Mouse (Mus musculus): ENCODE results near the gene Adh6a. TPM values are rescaled to one million over a fixed set of nuclear protein-coding genes. Genes with fewer than 3 reads are reported as not detected.

Adh6a gene
- total and polyA plus RNA-seq, 3 experiments: 1.5 TPM; not detected in 2

DNA sequence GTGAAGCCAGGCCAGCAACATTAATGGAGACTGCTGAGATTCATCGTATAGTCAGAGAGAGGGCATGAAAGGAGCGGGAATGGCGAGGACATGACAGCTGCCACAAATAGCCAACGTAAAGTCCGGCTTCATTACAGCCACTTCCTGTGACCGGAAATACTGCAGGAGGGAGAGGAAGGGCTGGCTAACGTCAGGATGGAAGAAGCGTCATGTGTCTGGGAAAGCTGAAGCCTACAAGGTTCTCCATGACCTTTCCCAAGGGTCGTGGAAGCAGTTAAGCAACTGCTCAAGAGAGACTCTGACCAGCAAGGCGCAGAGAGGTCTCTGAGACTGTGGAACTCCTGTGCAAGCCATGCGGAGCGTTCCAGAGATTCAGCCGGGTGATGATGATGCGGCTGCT, 28.4 kb downstream of the Adh6a start, which contains the start of gene Adh6b:
Gene Adh6b (plus strand): TSS at position 305 of the 400 bp plus-strand sequence.
- Histone ChIP-seq H3K9me3 (replicated peaks; ENCODE audit: insufficient read depth, low read length) (no peaks in the 10 kb centered on the region), H3K4me1 (ENCODE audit: control insufficient read depth in 1 of 2, insufficient read depth in 2 of 2, low read length in 2 of 2) (no peaks in the 10 kb centered on the region), H3K9ac (ENCODE audit: control insufficient read depth, low read depth, low read length, poor library complexity, severe bottlenecking) (no peak within 1 kb of the TSS), H3K36me3 (ENCODE audit: control insufficient read depth in 1 of 2, insufficient read depth in 2 of 2, low read length in 2 of 2) (no peaks in the 10 kb centered on the region), H3K4me3 (ENCODE audit: control insufficient read depth in 1 of 2, insufficient read depth in 1 of 2, low read depth in 2 of 2, low read length in 2 of 2) (no peak within 1 kb of the TSS), H3K79me2 (ENCODE audit: control insufficient read depth, insufficient read depth, low read length, poor library complexity) (no peaks in the 10 kb centered on the region), H3K27me3 (ENCODE audit: control insufficient read depth in 1 of 2, insufficient read depth in 2 of 2, low read length in 2 of 2) (peaks cover 3 to 4% of the 10 kb centered on the region in 2 experiments; a peak in 3 of 4 replicates), H3K27ac (ENCODE audit: control insufficient read depth, low read depth, low read length) (no peak within 1 kb of the TSS)
- no peak for DNase-seq (ENCODE audit: low read depth, low spot score)
- no peak for TF ChIP-seq SMC3 (IDR thresholded peaks at IDR 0.05; ENCODE audit: low read depth, low read length)
- TF ChIP-seq KAT2A (conservative IDR thresholded peaks at IDR 0.05; ENCODE audit: low read depth, low read length): no peak
- no peak for TF ChIP-seq BHLHE40 (IDR thresholded peaks at IDR 0.05; ENCODE audit: borderline replicate concordance, low read depth, low read length)

DNA sequence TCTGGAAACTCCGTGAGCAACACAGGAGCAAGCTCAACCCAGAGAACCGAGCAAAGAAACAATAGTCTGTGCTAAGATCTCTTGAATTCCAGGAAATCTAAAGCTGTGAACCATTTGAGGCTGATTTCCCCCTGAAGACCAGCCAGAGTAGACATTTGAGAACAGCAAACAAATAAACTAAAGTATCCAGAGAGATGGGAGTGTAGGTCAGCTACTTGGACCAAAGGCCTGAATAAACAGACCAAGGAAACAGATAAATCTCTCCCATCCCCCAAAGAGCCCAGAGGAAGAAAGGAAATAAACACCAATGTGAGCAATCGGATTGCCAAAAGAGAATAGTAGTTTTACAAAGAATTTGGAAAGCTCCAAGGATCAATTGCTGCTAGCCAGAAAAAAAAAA, 34.0 kb downstream of the Adh6a start:
- Histone ChIP-seq H3K9me3 (replicated peaks; ENCODE audit: insufficient read depth, low read length) (no peaks in the 10 kb centered on the region), H3K27ac (ENCODE audit: control insufficient read depth, low read depth, low read length) (no peak overlapping the region)
- no peak for TF ChIP-seq TBP (IDR thresholded peaks at IDR 0.05; ENCODE audit: low read depth, low read length)
- TF ChIP-seq CHD2 (IDR thresholded peaks at IDR 0.05; ENCODE audit: low read length): no peak
- TF ChIP-seq POLR2AphosphoS2 (IDR thresholded peaks at IDR 0.05; ENCODE audit: low read length): no peak
- TF ChIP-seq GATA1 (IDR thresholded peaks at IDR 0.05; ENCODE audit: low read depth, low read length): no peak
- TF ChIP-seq RAD21 (IDR thresholded peaks at IDR 0.05; ENCODE audit: low read depth, low read length): no peak
- TF ChIP-seq EP300 (IDR thresholded peaks at IDR 0.05; ENCODE audit: low read depth in 1 of 2, low read length in 2 of 2): no peak
- no peak for TF ChIP-seq GABPA (IDR thresholded peaks at IDR 0.05; ENCODE audit: low read depth, low read length)
- TF ChIP-seq NRF1 (IDR thresholded peaks at IDR 0.05; ENCODE audit: insufficient read depth, low read depth, low read length, poor library complexity, severe bottlenecking): no peak
- TF ChIP-seq MXI1 (IDR thresholded peaks at IDR 0.05; ENCODE audit: low read depth, low read length): no peak
- TF ChIP-seq MYC (IDR thresholded peaks at IDR 0.05; ENCODE audit: low read depth, low read length): no peak
- TF ChIP-seq SMC3 (IDR thresholded peaks at IDR 0.05; ENCODE audit: low read depth, low read length): no peak
- TF ChIP-seq UBTF (IDR thresholded peaks at IDR 0.05; ENCODE audit: borderline replicate concordance, insufficient read depth, low read depth, low read length): no peak
- no peak for TF ChIP-seq ZC3H11A (IDR thresholded peaks at IDR 0.05; ENCODE audit: low read depth, low read length)
- no peak for TF ChIP-seq E2F4 (IDR thresholded peaks at IDR 0.05; ENCODE audit: borderline replicate concordance, low read depth, low read length)
- no peak for TF ChIP-seq CTCF (IDR thresholded peaks at IDR 0.05 in 2 of 3, conservative IDR thresholded peaks at IDR 0.05 in 1 of 3; ENCODE audit: control insufficient read depth in 1 of 3, insufficient read depth in 1 of 3, low read depth in 2 of 3, low read length in 3 of 3, poor library complexity in 1 of 3, severe bottlenecking in 1 of 3)
- no peak for TF ChIP-seq JUND (IDR thresholded peaks at IDR 0.05; ENCODE audit: low read depth, low read length)
- no peak for TF ChIP-seq RCOR1 (IDR thresholded peaks at IDR 0.05; ENCODE audit: low read depth, low read length)

More for the DNA sequence above, 34.0 kb downstream of the Adh6a start:
- no peaks in the 10 kb centered on the region for H3K36me3 ChIP-seq (ENCODE audit: control insufficient read depth in 1 of 2, insufficient read depth in 2 of 2, low read length in 2 of 2)
- DNase-seq (ENCODE audit: low read depth, low spot score): no peak
- H3K9ac ChIP-seq (ENCODE audit: control insufficient read depth, low read depth, low read length, poor library complexity, severe bottlenecking): no peak overlapping the region
- H3K4me3 ChIP-seq (ENCODE audit: control insufficient read depth in 1 of 2, insufficient read depth in 1 of 2, low read depth in 2 of 2, low read length in 2 of 2): no peak overlapping the region
- H3K4me1 ChIP-seq (ENCODE audit: control insufficient read depth in 1 of 2, insufficient read depth in 2 of 2, low read length in 2 of 2): no peaks in the 10 kb centered on the region
- H3K27me3 ChIP-seq (ENCODE audit: control insufficient read depth in 1 of 2, insufficient read depth in 2 of 2, low read length in 2 of 2): peaks cover 4% of the 10 kb centered on the region in 2 experiments; a peak in 2 of 4 replicates
- no peaks in the 10 kb centered on the region for H3K79me2 ChIP-seq (ENCODE audit: control insufficient read depth, insufficient read depth, low read length, poor library complexity)
